Mouse (Mus musculus) brain, embryonic 14.5 days (tissue): ENCODE measurements around the gene Cdkn1b.

Experiments used
- CTCF ChIP-seq: fragments of 200-500 bp; IDR thresholded peaks from 2 replicates; pipeline ENCODE4 v1.5.1; 2012; ENCODE audit warnings: inconsistent platforms, mild to moderate bottlenecking, moderate library complexity, borderline replicate concordance; ENCODE audit not compliant: insufficient read depth, insufficient read length; ENCODE audit errors: extremely low read depth
- POLR2A ChIP-seq: fragments of 200-500 bp; IDR thresholded peaks from 2 replicates; pipeline ENCODE4 v1.6.1; 2012; ENCODE audit warnings: mild to moderate bottlenecking, inconsistent platforms, borderline replicate concordance; ENCODE audit not compliant: poor library complexity, insufficient read depth, insufficient read length, severe bottlenecking; ENCODE audit errors: extremely low read depth

- no peak for TF ChIP-seq CTCF
- TF ChIP-seq POLR2A: no peak
Observed at GRCm38 (mm10) chr6:134903891-134904884, 16.0 kb upstream of the Cdkn1b start.
